Mouse (Mus musculus): ENCODE results near the gene Phf2. TPM values are rescaled to one million over a fixed set of nuclear protein-coding genes. Genes with fewer than 3 reads are reported as not detected.

Gene Phf2
- polyA plus RNA-seq, 1 experiment from 2014 or later: 12.2 TPM

DNA sequence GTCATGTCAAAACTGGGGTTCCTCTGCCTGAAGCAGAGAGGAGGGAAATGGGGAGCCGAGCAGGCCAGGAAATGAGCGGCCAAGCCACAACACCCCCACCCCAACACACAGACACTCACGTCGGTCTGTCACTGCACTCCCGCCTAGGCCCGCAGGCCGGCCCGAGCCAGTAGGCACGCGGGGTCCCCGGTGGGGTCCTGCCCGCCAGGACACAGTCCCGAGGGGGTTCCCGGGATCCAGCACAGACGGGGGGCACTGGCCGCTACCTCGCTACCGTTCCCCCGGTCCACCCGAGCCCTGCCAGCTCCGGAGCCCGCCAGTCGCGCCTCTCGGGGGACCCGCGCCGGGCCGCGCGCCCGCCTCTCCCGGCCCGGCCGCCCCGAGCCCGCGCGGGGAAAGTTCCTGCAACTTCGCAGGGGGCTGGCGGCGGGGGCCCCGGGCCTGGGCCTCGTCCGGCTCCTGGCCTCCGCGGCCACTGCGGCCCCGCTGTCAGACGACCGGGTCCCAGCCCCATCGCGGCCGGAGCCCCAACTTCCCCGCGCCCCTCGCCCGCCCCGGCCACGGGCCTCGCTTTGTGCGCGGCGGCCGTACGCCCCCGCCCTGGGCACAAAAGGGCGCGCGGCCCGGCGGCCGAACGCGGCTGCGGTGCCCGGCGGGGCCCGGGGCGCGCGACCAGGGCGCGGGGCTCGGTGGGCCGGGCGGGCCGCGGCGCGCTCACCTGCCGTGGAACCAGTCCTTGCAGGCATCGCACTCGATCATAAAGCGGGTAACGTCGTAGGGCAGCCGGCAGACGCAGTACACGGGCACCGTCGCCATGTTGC is 759 bp downstream of the Phf2 start:
- peak overlapping the region; percentile 94 for H3K4me2 ChIP-seq
- ATAC-seq (ENCODE audit: insufficient read depth) (peak; percentile 46; the same call in 1 of the 2 replicates), DNase-seq (peak; percentile 46)
- no peaks in the 10 kb centered on the region for H3K27me3 ChIP-seq (ENCODE audit: insufficient read depth, low read length)
- peak overlapping the region; percentile 95 for H3K27ac ChIP-seq (ENCODE audit: low read depth)
- no peaks in the 10 kb centered on the region for H3K36me3 ChIP-seq (ENCODE audit: insufficient read depth)
- WGBS: under 1% methylated on average over 85 of the region's 102 CpGs
- peak overlapping the region; percentile 88 for H3K4me3 ChIP-seq (ENCODE audit: low read depth, low read length)
- no peak for TF ChIP-seq CTCF (IDR thresholded peaks at IDR 0.05; ENCODE audit: low read depth)
- H3K9me3 ChIP-seq (ENCODE audit: low read depth, low read length): no peaks in the 10 kb centered on the region
- peaks cover 15% of the 10 kb centered on the region for H3K4me1 ChIP-seq (ENCODE audit: insufficient read depth)
- H3K9ac ChIP-seq: peak overlapping the region; percentile 99

DNA sequence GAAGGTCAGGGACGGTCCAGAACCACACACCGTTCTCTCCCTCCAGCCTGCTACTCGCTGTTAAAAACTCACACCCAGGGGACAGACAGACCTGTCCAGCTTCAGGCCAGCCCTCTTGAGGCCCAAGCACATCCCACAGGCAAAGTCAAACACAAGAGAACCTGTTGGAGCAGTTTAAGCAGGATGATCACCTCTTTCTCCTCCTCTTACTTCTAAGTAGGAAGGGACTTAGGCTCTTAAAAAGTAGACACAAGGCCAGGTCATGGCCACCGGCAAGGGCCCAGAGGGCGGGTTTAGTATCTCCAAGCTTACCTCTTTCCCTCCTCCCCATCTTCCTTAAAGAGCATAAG is 1.3 kb downstream of the Phf2 start:
- ATAC-seq (ENCODE audit: insufficient read depth) (peak; percentile 13; the same call in 1 of the 2 replicates), DNase-seq (peak; percentile 34)

DNA sequence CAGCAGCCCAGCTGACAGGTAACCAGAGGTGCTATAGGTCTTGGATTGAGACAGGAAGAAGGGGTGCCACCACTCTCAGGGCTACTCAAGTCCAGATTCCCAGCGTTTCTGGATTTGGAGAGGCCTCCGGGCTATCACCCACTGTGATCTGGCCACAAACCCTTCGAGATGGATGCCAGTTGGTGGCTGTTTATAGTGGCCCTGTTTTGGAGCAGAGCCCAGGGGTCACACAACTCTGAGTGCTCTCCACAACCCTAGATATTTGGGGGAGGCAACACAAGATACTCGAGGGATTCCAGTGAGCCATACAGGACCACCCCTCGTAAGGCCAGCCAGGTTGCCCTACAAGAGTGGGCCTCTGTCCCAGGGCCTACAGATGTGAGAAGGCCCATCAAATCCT is 1.8 kb downstream of the Phf2 start:
- WGBS: 18% methylated on average over 5 of the region's 5 CpGs
- Histone ChIP-seq H3K27me3 (ENCODE audit: insufficient read depth, low read length) (no peaks in the 10 kb centered on the region), H3K4me3 (ENCODE audit: low read depth, low read length) (peak overlapping the region; percentile 88), H3K4me2 (peak overlapping the region; percentile 94), H3K4me1 (ENCODE audit: insufficient read depth) (peaks cover 15% of the 10 kb centered on the region), H3K27ac (ENCODE audit: low read depth) (peak overlapping the region; percentile 95; the same call in 1 of the 2 replicates), H3K36me3 (ENCODE audit: insufficient read depth) (no peaks in the 10 kb centered on the region), H3K9ac (peak overlapping the region; percentile 99), H3K9me3 (ENCODE audit: low read depth, low read length) (no peaks in the 10 kb centered on the region)
- no peak for ATAC-seq (ENCODE audit: insufficient read depth)
- TF ChIP-seq CTCF (IDR thresholded peaks at IDR 0.05; ENCODE audit: low read depth): no peak
- no peak for DNase-seq

More for the DNA sequence above, 1.3 kb downstream of the Phf2 start:
- Histone ChIP-seq H3K27me3 (ENCODE audit: insufficient read depth, low read length) (no peaks in the 10 kb centered on the region), H3K27ac (ENCODE audit: low read depth) (peak overlapping the region; percentile 95), H3K36me3 (ENCODE audit: insufficient read depth) (no peaks in the 10 kb centered on the region), H3K4me1 (ENCODE audit: insufficient read depth) (peaks cover 15% of the 10 kb centered on the region), H3K4me2 (peak overlapping the region; percentile 94), H3K9ac (peak overlapping the region; percentile 99), H3K4me3 (ENCODE audit: low read depth, low read length) (peak overlapping the region; percentile 88), H3K9me3 (ENCODE audit: low read depth, low read length) (no peaks in the 10 kb centered on the region)
- 5% methylated on average over 5 of the region's 5 CpGs for whole genome bisulfite sequencing
- TF ChIP-seq CTCF (IDR thresholded peaks at IDR 0.05; ENCODE audit: low read depth): no peak

DNA sequence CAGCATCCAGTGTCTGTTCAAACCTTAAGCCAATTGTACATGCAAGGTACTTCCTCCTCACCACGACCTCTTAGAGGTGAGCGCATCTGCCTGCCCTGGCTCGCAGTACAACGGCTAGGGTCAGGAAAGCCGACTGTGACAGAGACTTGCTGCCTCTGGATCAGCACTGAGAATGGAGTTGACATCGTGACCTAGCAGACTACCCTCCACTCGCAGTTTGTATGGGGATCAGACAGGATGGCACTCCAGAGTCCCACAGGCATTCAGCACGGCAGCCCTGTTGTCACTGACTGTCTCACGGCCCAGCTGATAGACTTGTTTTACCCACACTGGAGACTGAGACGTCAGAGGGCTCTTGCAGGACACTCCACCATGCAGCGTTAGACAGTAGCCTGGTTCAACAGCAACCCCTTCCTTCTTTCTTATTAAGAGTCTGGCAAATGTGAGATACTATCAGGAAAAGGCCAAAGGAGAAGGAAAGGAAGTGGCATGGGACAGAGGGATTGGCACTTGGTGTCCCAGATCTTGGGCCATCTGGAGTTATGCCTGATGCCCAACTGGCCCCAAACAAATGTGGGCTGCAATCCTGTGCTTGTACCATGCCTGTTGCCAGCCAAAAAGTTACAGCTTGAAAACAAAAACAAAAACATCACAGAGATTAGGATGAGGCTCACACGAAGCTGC is 6.1 kb downstream of the Phf2 start:
- Histone ChIP-seq H3K4me3 (ENCODE audit: low read depth, low read length) (no peak overlapping the region), H3K4me1 (ENCODE audit: insufficient read depth) (peaks cover 9% of the 10 kb centered on the region), H3K27me3 (ENCODE audit: insufficient read depth, low read length) (no peaks in the 10 kb centered on the region), H3K36me3 (ENCODE audit: insufficient read depth) (no peaks in the 10 kb centered on the region), H3K27ac (ENCODE audit: low read depth) (no peak overlapping the region), H3K4me2 (no peak overlapping the region), H3K9me3 (ENCODE audit: low read depth, low read length) (no peaks in the 10 kb centered on the region), H3K9ac (no peak overlapping the region)
- ATAC-seq (ENCODE audit: insufficient read depth) (no peak), DNase-seq (no peak)
- TF ChIP-seq CTCF (IDR thresholded peaks at IDR 0.05; ENCODE audit: low read depth): no peak
- WGBS: 66% methylated on average over 12 of the region's 12 CpGs

DNA sequence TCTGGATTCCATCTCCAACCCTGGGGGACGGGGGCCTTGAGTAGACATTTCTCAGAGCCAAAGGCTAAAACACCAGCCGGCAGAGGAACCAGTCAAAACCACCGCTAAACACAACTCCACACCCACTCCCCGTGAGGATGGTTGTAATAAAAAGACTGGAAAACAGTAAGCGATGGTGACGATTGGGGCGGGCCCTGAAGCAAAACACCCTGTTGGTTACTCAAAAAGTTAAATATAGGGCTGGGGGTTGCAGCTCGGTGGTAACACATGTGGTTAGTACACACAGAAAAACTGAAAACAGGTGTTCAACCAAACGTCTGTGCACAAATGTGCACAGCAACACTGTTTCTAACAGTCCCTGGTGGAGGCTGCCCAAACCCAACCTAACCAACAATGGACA is 7.4 kb downstream of the Phf2 start:
- H3K27me3 ChIP-seq (ENCODE audit: insufficient read depth, low read length): no peaks in the 10 kb centered on the region
- ATAC-seq (ENCODE audit: insufficient read depth) (no peak), DNase-seq (no peak)
- no peak overlapping the region for H3K4me3 ChIP-seq (ENCODE audit: low read depth, low read length)
- no peak for TF ChIP-seq CTCF (IDR thresholded peaks at IDR 0.05; ENCODE audit: low read depth)
- H3K27ac ChIP-seq (ENCODE audit: low read depth): no peak overlapping the region
- H3K4me2 ChIP-seq: no peak overlapping the region
- H3K4me1 ChIP-seq (ENCODE audit: insufficient read depth): peaks cover 4% of the 10 kb centered on the region
- H3K9me3 ChIP-seq (ENCODE audit: low read depth, low read length): no peaks in the 10 kb centered on the region
- H3K9ac ChIP-seq: no peak overlapping the region
- H3K36me3 ChIP-seq (ENCODE audit: insufficient read depth): no peaks in the 10 kb centered on the region
- WGBS: 63% methylated on average over 9 of the region's 9 CpGs

DNA sequence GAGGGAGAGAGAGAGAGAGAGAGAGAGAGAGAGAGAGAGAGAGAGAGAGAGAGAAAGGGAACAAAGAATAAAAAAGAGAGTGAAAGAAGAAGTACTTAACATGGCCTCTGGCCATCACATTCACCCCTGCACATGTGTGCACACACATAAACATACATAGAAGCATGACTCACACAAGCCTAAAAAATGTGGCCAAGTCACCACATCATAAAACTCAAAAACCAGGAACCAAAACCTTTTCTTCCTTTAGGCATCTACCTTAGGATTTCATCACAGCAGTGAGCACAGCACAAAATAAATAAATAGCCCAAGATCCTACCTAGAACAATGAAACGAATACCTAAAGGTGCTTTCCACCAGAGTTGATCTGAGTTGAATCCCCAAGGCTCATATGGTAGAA is 9.0 kb downstream of the Phf2 start:
- no peak for TF ChIP-seq CTCF (IDR thresholded peaks at IDR 0.05; ENCODE audit: low read depth)
- no peaks in the 10 kb centered on the region for H3K27me3 ChIP-seq (ENCODE audit: insufficient read depth, low read length)
- ATAC-seq (ENCODE audit: insufficient read depth) (no peak), DNase-seq (no peak)
- no peaks in the 10 kb centered on the region for H3K9me3 ChIP-seq (ENCODE audit: low read depth, low read length)
- H3K4me2 ChIP-seq: no peak overlapping the region
- no peak overlapping the region for H3K9ac ChIP-seq
- no peaks in the 10 kb centered on the region for H3K36me3 ChIP-seq (ENCODE audit: insufficient read depth)
- H3K27ac ChIP-seq (ENCODE audit: low read depth): no peak overlapping the region
- no peak overlapping the region for H3K4me3 ChIP-seq (ENCODE audit: low read depth, low read length)
- 69% methylated on average over 1 of the region's 1 CpGs for WGBS
- peaks cover 10% of the 10 kb centered on the region for H3K4me1 ChIP-seq (ENCODE audit: insufficient read depth)

DNA sequence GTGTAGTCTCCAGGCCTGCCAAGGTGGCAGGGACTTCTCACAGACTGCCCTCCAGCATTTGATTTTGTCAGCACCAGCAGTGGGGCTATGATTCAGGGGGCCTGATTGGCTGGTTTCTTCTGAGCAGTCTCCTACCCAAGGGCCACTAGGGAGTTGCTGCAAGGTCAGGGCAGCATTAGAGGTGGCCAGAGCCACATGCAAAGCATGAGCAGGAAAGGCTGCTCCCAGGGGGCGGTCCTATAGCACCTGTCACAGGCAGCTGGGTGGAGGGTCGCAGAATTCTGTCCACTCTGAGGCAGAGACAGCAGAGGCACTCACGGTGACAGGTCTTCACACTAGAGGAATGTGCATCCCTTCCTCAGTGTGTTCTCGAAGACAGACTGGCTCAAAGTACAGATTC is 12.1 kb downstream of the Phf2 start:
- H3K9ac ChIP-seq: no peak overlapping the region
- H3K4me1 ChIP-seq (ENCODE audit: insufficient read depth): peaks cover 15% of the 10 kb centered on the region
- 50% methylated on average over 4 of the region's 4 CpGs for WGBS

More for the DNA sequence above, 12.1 kb downstream of the Phf2 start:
- TF ChIP-seq CTCF (IDR thresholded peaks at IDR 0.05; ENCODE audit: low read depth): no peak
- no peaks in the 10 kb centered on the region for H3K36me3 ChIP-seq (ENCODE audit: insufficient read depth)
- 0 out of 2 replicates have a peak overlapping the region, but pooled peaks have one; percentile 15 for H3K4me2 ChIP-seq
- DNase-seq (no peak), ATAC-seq (ENCODE audit: insufficient read depth) (no peak)
- H3K27ac ChIP-seq (ENCODE audit: low read depth): peak overlapping the region; percentile 73; the same call in 1 of the 2 replicates
- H3K4me3 ChIP-seq (ENCODE audit: low read depth, low read length): no peak overlapping the region
- no peaks in the 10 kb centered on the region for H3K27me3 ChIP-seq (ENCODE audit: insufficient read depth, low read length)
- no peaks in the 10 kb centered on the region for H3K9me3 ChIP-seq (ENCODE audit: low read depth, low read length)
